Mouse (Mus musculus) myocyte (in vitro differentiated cells): Measurements from ENCODE around the gene Tnn.

Experiments used
- CEBPB ChIP-seq: IDR thresholded peaks from 2 replicates; pipeline ENCODE4 v1.6.1; 2011; ENCODE audit warnings: mild to moderate bottlenecking, moderate library complexity; ENCODE audit not compliant: poor library complexity, insufficient read depth, severe bottlenecking
- E2F4 ChIP-seq: IDR thresholded peaks from one replicate; pipeline ENCODE4 v1.6.1; 2011; ENCODE audit warnings: mild to moderate bottlenecking, control low read depth, moderate library complexity; ENCODE audit not compliant: insufficient read depth
- MYOG ChIP-seq, 3 experiments: IDR thresholded peaks; one replicate each; pipeline ENCODE4 v1.6.1; 2011; ENCODE audit warnings: control low read depth in 2 of 3, low read depth in 2 of 3, mild to moderate bottlenecking in 2 of 3; ENCODE audit not compliant: insufficient read length in 2 of 3, control insufficient read depth in 1 of 3, insufficient read depth in 1 of 3
- POLR2A ChIP-seq: IDR thresholded peaks from one replicate; pipeline ENCODE4 v1.6.1; 2011; ENCODE audit warnings: low read depth, mild to moderate bottlenecking, control low read depth, moderate library complexity; ENCODE audit not compliant: insufficient read length
- REST ChIP-seq: IDR thresholded peaks from one replicate; pipeline ENCODE4 v1.6.1; 2011; ENCODE audit warnings: mild to moderate bottlenecking, control low read depth, moderate library complexity; ENCODE audit not compliant: insufficient read depth, insufficient read length
- TCF12 ChIP-seq: IDR thresholded peaks from one replicate; pipeline ENCODE4 v1.6.1; 2011; ENCODE audit warnings: mild to moderate bottlenecking, control low read depth; ENCODE audit not compliant: poor library complexity, insufficient read depth, severe bottlenecking
- TCF3 ChIP-seq: IDR thresholded peaks from one replicate; pipeline ENCODE4 v1.6.1; 2011; ENCODE audit warnings: low read depth, control low read depth; ENCODE audit not compliant: insufficient read length
- USF1 ChIP-seq: IDR thresholded peaks from one replicate; pipeline ENCODE4 v1.6.1; 2011; ENCODE audit warnings: low read depth, mild to moderate bottlenecking, control low read depth, moderate library complexity

GRCm38 (mm10) chr1:160057657-160058056 lies 95.7 kb downstream of the Tnn start:
- TF ChIP-seq MYOG (IDR thresholded peaks at IDR 0.05; ENCODE audit: control insufficient read depth in 1 of 3, insufficient read depth in 1 of 3, insufficient read length in 2 of 3, low read depth in 2 of 3): no peak
- TF ChIP-seq CEBPB: no peak
- TF ChIP-seq POLR2A: no peak
- no peak for TF ChIP-seq TCF3
- TF ChIP-seq REST: no peak
- no peak for TF ChIP-seq E2F4
- no peak for TF ChIP-seq USF1
- TF ChIP-seq TCF12: no peak
